Mouse (Mus musculus): ENCODE data around the gene Cep55. TPM values are rescaled to one million over a fixed set of nuclear protein-coding genes. Genes with fewer than 3 reads are reported as not detected.
A peak's percentile ranks its signal among the peaks of the same experiment; 100 is the strongest.

Gene Cep55
- not detected in 2 replicates for polyA plus RNA-seq (2012; ENCODE audit: insufficient read depth, insufficient read length, low replicate concordance, missing spikeins)

DNA sequence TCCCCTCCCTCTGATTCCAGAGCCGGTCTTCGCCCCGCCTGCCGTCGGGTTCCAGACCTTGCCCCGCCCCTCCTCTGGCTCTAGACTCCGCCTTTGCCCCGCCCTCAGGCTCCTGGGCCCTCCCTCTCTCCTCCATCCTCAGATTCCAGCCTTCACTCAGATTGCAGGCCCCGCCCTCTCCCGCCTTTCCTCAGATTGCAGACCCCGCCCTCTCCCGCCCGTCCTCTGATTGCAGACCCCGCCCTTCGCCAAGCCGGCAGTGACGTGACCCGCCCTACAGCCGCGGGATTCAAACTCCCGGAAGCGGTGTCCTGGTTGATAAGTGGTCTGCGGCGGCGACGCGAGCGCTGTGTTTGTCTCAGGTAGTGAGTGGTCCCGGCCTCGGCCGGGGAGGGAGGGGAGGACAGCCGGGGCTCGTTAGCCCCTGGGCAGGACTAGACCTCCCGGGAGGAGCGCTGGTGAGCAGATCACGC is at the start of gene Cep55:
TSS of gene Cep55 (plus strand) at position 292 of the 473 bp plus-strand sequence.
- Histone ChIP-seq H3K27ac (ENCODE audit: insufficient read depth, low read depth, low read length) (no peak within 1 kb of the TSS), H3K4me1 (ENCODE audit: control insufficient read depth, insufficient read depth, low read length) (peaks cover 2% of the 10 kb centered on the region), H3K4me3 (ENCODE audit: insufficient read depth, low read depth, low read length) (peak within 1 kb of the TSS; percentile 82)
- TF ChIP-seq POLR2A (IDR thresholded peaks at IDR 0.05; ENCODE audit: insufficient read depth, low read depth, low read length) (no peak), CTCF (IDR thresholded peaks at IDR 0.05; ENCODE audit: insufficient read depth, low read depth, low read length) (no peak)
- under 1% methylated on average over 36 of the region's 36 CpGs for WGBS

DNA sequence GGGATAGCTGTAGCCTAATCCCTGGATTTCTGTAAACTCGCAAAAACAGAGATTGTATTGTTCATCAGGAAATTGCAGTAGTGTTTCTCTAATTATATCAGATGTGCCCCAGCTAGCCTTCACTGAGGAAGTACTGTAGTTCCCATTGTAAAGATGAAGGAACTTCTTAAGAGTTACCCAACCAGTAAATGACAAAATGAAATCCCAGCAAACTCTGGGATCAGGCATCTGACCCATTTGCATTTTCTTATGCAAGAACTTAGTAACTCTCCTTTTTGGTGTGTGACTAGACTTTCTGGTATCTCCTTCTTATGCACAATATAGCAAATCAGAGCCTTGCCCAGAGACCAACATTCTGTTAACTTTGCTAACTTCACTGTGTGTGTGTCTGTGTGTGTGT is 43.4 kb upstream of the Cep55 start:
- Histone ChIP-seq H3K27ac (ENCODE audit: insufficient read depth, low read depth, low read length) (no peak overlapping the region), H3K4me1 (ENCODE audit: control insufficient read depth, insufficient read depth, low read length) (peaks cover 8% of the 10 kb centered on the region), H3K4me3 (ENCODE audit: insufficient read depth, low read depth, low read length) (no peak overlapping the region)
- TF ChIP-seq POLR2A (IDR thresholded peaks at IDR 0.05; ENCODE audit: insufficient read depth, low read depth, low read length) (no peak), CTCF (IDR thresholded peaks at IDR 0.05; ENCODE audit: insufficient read depth, low read depth, low read length) (no peak)
- WGBS: 70% methylated on average over 1 of the region's 1 CpGs

DNA sequence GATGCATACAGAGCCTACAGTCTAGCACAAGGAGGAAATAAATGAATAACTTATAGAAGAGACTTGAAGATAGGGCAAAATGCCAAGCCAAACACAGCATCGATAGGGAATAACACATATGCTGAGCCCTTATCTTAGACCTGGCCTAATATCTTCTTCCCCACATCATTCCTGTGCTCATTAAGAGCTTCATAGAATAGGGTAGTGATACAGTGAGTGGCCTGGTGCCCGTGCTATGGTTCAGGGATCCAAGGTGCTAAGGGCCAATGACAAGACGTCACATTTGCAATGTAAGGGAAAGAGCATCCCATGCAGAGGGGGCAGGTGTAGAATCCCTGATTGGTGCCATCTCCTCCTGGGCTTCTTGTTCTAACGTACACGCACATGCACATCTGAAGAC is 40.4 kb upstream of the Cep55 start:
- WGBS: 91% methylated on average over 5 of the region's 5 CpGs
- Histone ChIP-seq H3K4me3 (ENCODE audit: insufficient read depth, low read depth, low read length) (no peak overlapping the region), H3K27ac (ENCODE audit: insufficient read depth, low read depth, low read length) (no peak overlapping the region), H3K4me1 (ENCODE audit: control insufficient read depth, insufficient read depth, low read length) (peaks cover 8% of the 10 kb centered on the region)
- TF ChIP-seq POLR2A (IDR thresholded peaks at IDR 0.05; ENCODE audit: insufficient read depth, low read depth, low read length): no peak
- TF ChIP-seq CTCF (IDR thresholded peaks at IDR 0.05; ENCODE audit: insufficient read depth, low read depth, low read length): no peak

DNA sequence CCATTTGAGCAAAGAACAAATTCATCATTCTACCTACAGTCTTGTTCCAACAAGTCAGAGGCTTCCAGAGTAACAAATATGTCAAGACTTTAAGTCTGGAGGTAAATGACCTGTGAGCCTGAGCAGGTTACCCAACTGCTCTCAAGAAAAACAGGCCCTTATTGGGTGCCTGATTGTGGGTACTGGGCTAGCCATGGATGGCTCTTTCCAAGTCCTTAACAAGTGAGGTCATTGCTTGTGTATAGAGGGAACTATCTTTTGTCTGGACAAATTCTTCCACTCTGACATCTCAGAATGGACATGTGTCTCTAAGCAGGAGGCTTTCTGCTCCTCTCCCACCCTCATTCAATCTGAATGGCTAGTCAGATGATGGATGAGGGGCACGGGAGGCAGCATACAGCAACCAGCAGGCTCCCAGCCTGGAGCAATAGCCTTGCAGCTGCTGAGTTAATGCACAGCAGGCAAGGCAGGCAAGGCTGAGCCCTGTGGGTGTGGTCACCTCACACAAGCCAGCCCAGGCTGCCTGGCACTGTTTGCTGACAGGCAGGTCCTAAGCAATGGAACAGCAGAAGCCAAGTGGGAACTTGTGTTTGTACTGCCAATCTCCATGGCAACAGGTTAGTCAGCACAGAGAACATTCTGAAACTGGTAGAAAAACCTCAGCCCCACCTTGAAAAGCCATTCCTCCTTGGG is 39.5 kb upstream of the Cep55 start:
- Histone ChIP-seq H3K27ac (ENCODE audit: insufficient read depth, low read depth, low read length) (0 out of 2 replicates have a peak overlapping the region, but pooled peaks have one; percentile 1), H3K4me1 (ENCODE audit: control insufficient read depth, insufficient read depth, low read length) (peaks cover 8% of the 10 kb centered on the region), H3K4me3 (ENCODE audit: insufficient read depth, low read depth, low read length) (no peak overlapping the region)
- 16% methylated on average over 1 of the region's 1 CpGs for WGBS
- no peak for TF ChIP-seq POLR2A (IDR thresholded peaks at IDR 0.05; ENCODE audit: insufficient read depth, low read depth, low read length)
- no peak for TF ChIP-seq CTCF (IDR thresholded peaks at IDR 0.05; ENCODE audit: insufficient read depth, low read depth, low read length)

DNA sequence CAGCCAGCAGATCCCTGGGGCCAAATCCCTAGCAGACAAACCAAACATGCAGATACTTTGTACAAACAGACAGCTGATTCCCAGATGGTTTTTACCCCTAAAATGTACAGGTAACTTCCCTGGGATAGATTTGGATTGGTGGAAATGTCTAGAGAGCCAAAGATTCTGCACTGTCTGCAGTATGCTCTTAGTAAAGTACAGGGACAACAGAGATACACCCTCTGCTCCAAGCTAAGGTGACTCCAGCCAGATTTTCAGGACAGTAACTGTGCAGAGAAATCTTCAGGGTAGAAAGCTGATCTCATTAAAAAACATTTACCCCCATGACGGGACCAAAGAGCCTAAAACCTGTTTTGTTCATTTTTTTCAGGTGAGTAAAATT is 38.9 kb upstream of the Cep55 start:
- 82% methylated on average over 1 of the region's 1 CpGs for WGBS
- TF ChIP-seq POLR2A (IDR thresholded peaks at IDR 0.05; ENCODE audit: insufficient read depth, low read depth, low read length) (no peak), CTCF (IDR thresholded peaks at IDR 0.05; ENCODE audit: insufficient read depth, low read depth, low read length) (no peak)
- no peak overlapping the region for H3K27ac ChIP-seq (ENCODE audit: insufficient read depth, low read depth, low read length)
- H3K4me1 ChIP-seq (ENCODE audit: control insufficient read depth, insufficient read depth, low read length): peaks cover 8% of the 10 kb centered on the region
- no peak overlapping the region for H3K4me3 ChIP-seq (ENCODE audit: insufficient read depth, low read depth, low read length)

DNA sequence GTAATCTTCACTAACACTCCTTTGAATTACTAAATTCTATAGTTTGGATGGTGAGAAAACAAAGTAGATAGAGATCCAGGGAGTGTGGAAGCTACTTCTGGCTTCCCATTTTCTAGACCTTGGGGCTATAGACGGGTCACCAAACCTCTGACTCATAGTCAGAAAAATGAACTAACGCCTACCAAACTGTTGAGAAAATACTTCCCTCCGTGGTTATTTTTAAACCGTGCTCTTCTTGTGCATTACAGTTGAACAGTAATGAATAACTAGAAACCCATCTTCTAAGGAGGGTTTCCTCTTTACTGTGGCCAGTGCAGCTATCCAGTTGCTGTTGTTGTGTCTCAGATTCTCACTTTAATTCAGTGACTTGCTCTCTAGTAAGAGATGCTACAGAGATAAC is 32.1 kb upstream of the Cep55 start:
- TF ChIP-seq POLR2A (IDR thresholded peaks at IDR 0.05; ENCODE audit: insufficient read depth, low read depth, low read length) (no peak), CTCF (IDR thresholded peaks at IDR 0.05; ENCODE audit: insufficient read depth, low read depth, low read length) (no peak)
- H3K4me3 ChIP-seq (ENCODE audit: insufficient read depth, low read depth, low read length): no peak overlapping the region
- WGBS: 36% methylated on average over 4 of the region's 4 CpGs
- H3K4me1 ChIP-seq (ENCODE audit: control insufficient read depth, insufficient read depth, low read length): peaks cover 14% of the 10 kb centered on the region; the same call in 1 of the 2 replicates
- no peak overlapping the region for H3K27ac ChIP-seq (ENCODE audit: insufficient read depth, low read depth, low read length)

DNA sequence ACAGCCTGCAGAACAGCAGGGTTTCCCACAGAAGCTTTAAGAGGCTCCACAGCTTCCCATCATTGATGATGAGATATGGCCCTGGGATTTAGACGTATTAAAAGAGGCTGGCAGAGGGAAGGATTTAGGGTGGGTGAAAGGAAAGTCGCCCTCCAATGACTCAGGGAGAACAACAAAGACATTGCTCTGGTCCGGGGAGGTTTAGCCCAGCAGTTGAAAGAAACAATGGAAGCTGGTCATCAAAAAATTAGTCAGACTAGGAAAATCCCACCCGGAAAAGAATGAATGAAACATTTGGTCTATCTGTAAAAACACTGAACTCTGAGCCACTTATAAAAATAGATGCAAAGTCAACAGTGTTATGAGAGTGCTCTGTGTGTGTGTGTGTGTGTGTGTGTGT is 31.2 kb upstream of the Cep55 start:
- WGBS: 46% methylated on average over 4 of the region's 4 CpGs
- Histone ChIP-seq H3K27ac (ENCODE audit: insufficient read depth, low read depth, low read length) (no peak overlapping the region), H3K4me3 (ENCODE audit: insufficient read depth, low read depth, low read length) (no peak overlapping the region), H3K4me1 (ENCODE audit: control insufficient read depth, insufficient read depth, low read length) (peaks cover 14% of the 10 kb centered on the region; the same call in 1 of the 2 replicates)
- no peak for TF ChIP-seq POLR2A (IDR thresholded peaks at IDR 0.05; ENCODE audit: insufficient read depth, low read depth, low read length)
- TF ChIP-seq CTCF (IDR thresholded peaks at IDR 0.05; ENCODE audit: insufficient read depth, low read depth, low read length): no peak

DNA sequence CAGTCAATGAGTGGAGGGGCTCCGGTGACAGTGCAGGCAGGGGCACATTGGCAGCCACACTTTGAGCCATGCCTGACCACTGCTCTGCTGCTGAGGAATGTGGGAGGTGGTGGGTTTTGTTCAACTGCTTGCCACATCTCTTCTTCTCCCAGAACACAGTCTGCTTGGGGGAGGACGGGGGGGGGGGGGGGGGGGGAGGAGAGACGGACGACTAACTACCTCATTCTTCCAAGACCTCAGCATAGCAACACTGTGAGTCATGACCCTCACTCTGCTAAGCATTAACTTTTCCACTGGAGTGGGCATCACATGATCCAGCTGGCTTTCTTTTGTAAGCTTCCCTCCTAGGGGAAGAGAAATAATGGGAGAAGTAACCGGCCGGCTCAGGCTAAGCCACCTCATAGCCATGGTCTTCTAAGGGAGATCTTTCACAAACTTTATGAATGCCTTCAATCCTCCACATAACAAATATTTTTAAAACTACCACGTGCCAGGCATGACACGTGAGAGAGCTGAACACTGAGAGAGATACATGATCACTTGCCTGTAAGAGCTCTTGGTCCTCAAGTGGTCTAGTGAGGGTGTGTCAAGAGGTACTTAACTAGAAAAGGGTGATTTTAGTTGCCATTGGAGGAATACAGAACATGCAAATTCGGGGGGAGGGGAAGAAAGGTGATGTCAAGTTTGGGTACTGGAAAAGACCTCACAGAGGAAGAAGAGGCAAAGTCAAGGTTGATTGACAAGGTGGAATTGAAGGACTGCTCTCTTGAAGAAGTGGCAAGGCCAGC is 29.4 kb upstream of the Cep55 start:
- TF ChIP-seq CTCF (IDR thresholded peaks at IDR 0.05; ENCODE audit: insufficient read depth, low read depth, low read length): no peak
- TF ChIP-seq POLR2A (IDR thresholded peaks at IDR 0.05; ENCODE audit: insufficient read depth, low read depth, low read length): no peak
- no peak overlapping the region; the same call in 1 of the 2 replicates for H3K27ac ChIP-seq (ENCODE audit: insufficient read depth, low read depth, low read length)
- H3K4me1 ChIP-seq (ENCODE audit: control insufficient read depth, insufficient read depth, low read length): peaks cover 19% of the 10 kb centered on the region; the same call in 1 of the 2 replicates
- WGBS: 41% methylated on average over 8 of the region's 9 CpGs
- no peak overlapping the region for H3K4me3 ChIP-seq (ENCODE audit: insufficient read depth, low read depth, low read length)

DNA sequence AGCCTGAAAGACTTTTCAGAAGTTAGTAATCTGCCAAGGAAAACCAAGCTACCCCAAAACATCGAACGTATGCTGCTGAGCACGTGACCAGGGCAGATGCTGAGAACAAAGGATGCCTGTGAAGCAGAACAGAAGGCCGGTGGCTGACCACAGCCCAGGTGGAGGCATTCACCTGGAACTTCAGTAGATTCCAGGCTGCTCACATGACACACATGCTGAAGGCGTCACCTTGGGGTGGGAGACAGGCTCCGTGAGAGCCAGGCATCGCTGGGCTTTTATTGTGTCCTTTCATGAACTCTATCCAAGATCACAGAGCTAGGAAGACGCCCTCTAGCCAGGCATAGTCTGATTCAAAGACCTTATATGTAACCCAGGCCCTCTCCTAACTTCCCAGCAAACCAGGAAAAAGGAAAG is 28.6 kb upstream of the Cep55 start:
- WGBS: 65% methylated on average over 8 of the region's 8 CpGs

More for the DNA sequence above, 28.6 kb upstream of the Cep55 start:
- TF ChIP-seq CTCF (IDR thresholded peaks at IDR 0.05; ENCODE audit: insufficient read depth, low read depth, low read length) (no peak), POLR2A (IDR thresholded peaks at IDR 0.05; ENCODE audit: insufficient read depth, low read depth, low read length) (no peak)
- Histone ChIP-seq H3K4me1 (ENCODE audit: control insufficient read depth, insufficient read depth, low read length) (peaks cover 21% of the 10 kb centered on the region), H3K27ac (ENCODE audit: insufficient read depth, low read depth, low read length) (no peak overlapping the region), H3K4me3 (ENCODE audit: insufficient read depth, low read depth, low read length) (no peak overlapping the region)
